Mouse (Mus musculus): Measurements from ENCODE around the gene Kcnd1.

DNA sequence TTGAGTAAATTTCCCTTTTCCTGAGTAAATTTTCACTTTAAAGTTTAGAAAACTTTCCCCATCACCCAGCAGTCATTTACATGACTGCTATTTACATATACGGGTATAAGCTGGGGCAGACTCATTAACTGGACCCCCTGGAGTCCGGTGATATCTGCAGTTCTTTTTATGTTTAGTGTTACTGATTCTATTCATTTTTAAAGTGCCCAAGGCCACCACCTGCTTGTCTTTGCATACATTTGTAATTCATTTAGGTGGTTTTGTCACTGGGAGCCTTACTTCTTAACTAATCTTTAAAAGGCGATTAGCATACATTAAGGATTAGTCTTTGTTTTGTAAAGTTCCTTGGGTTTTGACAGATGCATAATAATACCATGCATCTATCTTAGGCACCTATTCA is 47.7 kb downstream of the Kcnd1 start:
- TF ChIP-seq CTCF (IDR thresholded peaks at IDR 0.05; ENCODE audit: low read depth), result no peak
- TF ChIP-seq EP300 (IDR thresholded peaks at IDR 0.05; ENCODE audit: low read depth), result no peak

All from heart, postnatal 0 days (tissue).